Mouse (Mus musculus): ENCODE results near the gene 4921507P07Rik. TPM values are rescaled to one million over a fixed set of nuclear protein-coding genes. Genes with fewer than 3 reads are reported as not detected.

4921507P07Rik gene
- polyA plus RNA-seq, 1 experiment, result 0.04 TPM

Other genes with a start within 250 kb of the 4921507P07Rik start
- gene Osbpl3, start 140.4 kb downstream of the 4921507P07Rik start, polyA plus RNA-seq (2012; rRNA removed), result 6.0 and 13.0 TPM in 2 replicates
- gene Cycs, start 30.1 kb downstream of the 4921507P07Rik start, polyA plus RNA-seq (2012; rRNA removed), result 7.8 and 8.0 TPM in 2 replicates
- not detected in 2 replicates for gene Npvf, start 57.8 kb upstream of the 4921507P07Rik start, polyA plus RNA-seq (2012; rRNA removed)

Measured in large intestine, adult 2 months (tissue).